Mouse (Mus musculus) lung, embryonic 16.5 days (tissue): ENCODE measurements around the gene Mdh2. TPM values are rescaled to one million over a fixed set of nuclear protein-coding genes. Genes with fewer than 3 reads are reported as not detected.

Source experiments
- ATAC-seq: fragments of 200-750 bp; cut with Nextera tagmentation; 2 replicates; pipeline ENCODE4 v1.8.0; 2017; ENCODE audit warnings: low read depth, mild to moderate bottlenecking, moderate library complexity
- H3K27ac ChIP-seq: fragments of 300-500 bp; sonication (generic); 2 replicates; pipeline ENCODE4 v1.5.1; 2014; ENCODE audit warnings: mild to moderate bottlenecking, control low read depth, low read length
- H3K27me3 ChIP-seq: fragments of 300-500 bp; sonication (generic); 2 replicates; pipeline ENCODE4 v1.6.1; 2014; ENCODE audit warnings: low read depth, low read length, mixed read lengths; ENCODE audit not compliant: control insufficient read depth, insufficient read depth
- H3K36me3 ChIP-seq: fragments of 300-500 bp; sonication (generic); 2 replicates; pipeline ENCODE4 v1.6.1; 2014; ENCODE audit warnings: low read length; ENCODE audit not compliant: control insufficient read depth, insufficient read depth
- H3K4me1 ChIP-seq: fragments of 300-500 bp; sonication (generic); replicated peaks from 2 replicates; pipeline ENCODE4 v1.6.1; 2014; ENCODE audit warnings: low read length, mixed read lengths; ENCODE audit not compliant: control insufficient read depth, insufficient read depth
- H3K4me2 ChIP-seq: fragments of 300-500 bp; sonication (generic); 2 replicates; pipeline ENCODE4 v1.6.1; 2014; ENCODE audit warnings: low read depth, low read length, control low read depth
- H3K4me3 ChIP-seq: fragments of 300-500 bp; sonication (generic); 2 replicates; pipeline ENCODE4 v1.5.1; 2014; ENCODE audit warnings: mild to moderate bottlenecking, low read length, control low read depth
- H3K9ac ChIP-seq: fragments of 300-500 bp; sonication (generic); 2 replicates; pipeline ENCODE4 v1.6.1; 2014; ENCODE audit warnings: low read length, control low read depth
- H3K9me3 ChIP-seq: fragments of 300-500 bp; sonication (generic); 2 replicates; pipeline ENCODE4 v1.6.1; 2016; ENCODE audit warnings: low read length; ENCODE audit not compliant: control insufficient read depth
- WGBS: fragments of 180-500 bp; shearing (Covaris S2); extraction: QIAGEN DNeasy Blood & Tissue Kit; methylation state at CpG from one replicate; pipeline ENCODE4 v1.1.7; 2014; 5-methylcytosine and 5-hydroxymethylcytosine counted together
- polyA plus RNA-seq: library from polyadenylated mRNA; unstranded; fragments of >200 nt; fragmentation: Nextera tagmentation; extraction: Ambion mirVana; gene quantifications from 2 replicates; pipeline ENCODE4 v1.2.1, GENCODE M21; 2015

The Mdh2 gene
- polyA plus RNA-seq, 1 experiment from 2014 or later, result 433 TPM

DNA sequence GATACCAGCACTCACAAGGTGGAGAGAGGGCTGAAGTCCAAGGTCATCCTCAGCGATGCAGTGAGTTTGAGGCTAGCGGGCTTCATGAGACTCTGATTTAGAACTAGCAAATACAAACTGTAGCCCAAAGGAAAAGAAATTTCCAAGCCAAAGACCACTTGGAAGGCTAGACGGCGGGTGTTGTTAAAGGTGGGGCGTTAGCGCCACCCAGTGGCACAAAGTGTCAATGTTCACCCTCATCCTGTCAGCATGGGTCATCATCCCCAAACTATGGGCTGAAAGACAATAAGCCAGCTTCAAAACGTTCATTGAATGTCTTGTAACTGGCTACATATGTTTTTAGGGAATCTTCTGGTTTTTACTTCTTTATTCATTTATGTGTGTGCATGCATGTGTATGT is 14.8 kb upstream of the Mdh2 start:
- Histone ChIP-seq H3K4me3 (no peak overlapping the region), H3K4me1 (no peaks in the 10 kb centered on the region), H3K4me2 (no peak overlapping the region), H3K27me3 (no peaks in the 10 kb centered on the region), H3K9ac (no peak overlapping the region), H3K9me3 (no peaks in the 10 kb centered on the region), H3K36me3 (no peaks in the 10 kb centered on the region), H3K27ac (no peak overlapping the region)
- no peak for ATAC-seq
- WGBS, result 3% methylated on average over 7 of the region's 7 CpGs

DNA sequence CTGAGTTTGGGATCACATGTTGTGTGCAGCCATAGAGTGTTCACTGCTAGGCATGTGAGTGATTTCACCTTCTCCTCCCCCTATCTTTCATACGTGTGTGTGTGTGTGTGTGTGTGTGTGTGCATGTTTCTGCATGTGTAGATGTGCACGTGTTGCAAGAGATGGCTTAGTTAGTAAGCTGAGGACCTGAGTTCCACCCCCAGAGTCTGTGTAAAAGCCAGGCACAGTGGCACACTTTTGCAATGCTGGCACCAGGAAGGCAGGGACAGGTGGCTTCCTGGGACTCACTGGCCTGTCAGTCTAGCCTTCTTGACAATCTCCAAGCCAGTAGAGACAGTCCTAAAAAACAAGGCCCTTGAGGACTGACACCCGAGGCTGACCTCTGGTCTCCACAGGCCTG is 13.3 kb upstream of the Mdh2 start:
- Histone ChIP-seq H3K36me3 (no peaks in the 10 kb centered on the region), H3K4me3 (no peak overlapping the region), H3K4me1 (no peaks in the 10 kb centered on the region), H3K27me3 (no peaks in the 10 kb centered on the region), H3K4me2 (no peak overlapping the region), H3K27ac (no peak overlapping the region), H3K9ac (no peak overlapping the region), H3K9me3 (no peaks in the 10 kb centered on the region)
- WGBS, result 45% methylated on average over 3 of the region's 3 CpGs
- ATAC-seq, result no peak

DNA sequence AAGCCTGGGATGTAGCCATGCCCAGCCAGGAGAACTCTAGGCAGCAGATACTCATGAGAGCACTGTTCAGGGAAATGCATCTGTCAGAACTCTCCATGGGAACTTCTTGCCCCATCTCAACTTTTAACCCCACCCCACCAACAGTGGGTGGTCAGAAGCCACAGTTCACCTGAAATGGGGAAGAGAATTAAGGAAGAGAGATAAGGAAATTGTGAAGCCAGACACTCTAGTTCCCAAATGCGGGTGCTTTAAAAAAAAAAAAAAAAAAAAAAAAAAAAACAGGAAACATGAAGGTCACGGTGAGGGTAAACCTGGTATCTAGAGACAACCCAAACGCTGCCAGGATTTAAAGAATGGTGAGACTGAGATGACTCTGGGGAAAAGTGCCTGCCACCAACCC is 5.8 kb upstream of the Mdh2 start:
- Histone ChIP-seq H3K27me3 (no peaks in the 10 kb centered on the region), H3K27ac (no peak overlapping the region), H3K9ac (no peak overlapping the region), H3K36me3 (no peaks in the 10 kb centered on the region), H3K9me3 (no peaks in the 10 kb centered on the region), H3K4me3 (no peak overlapping the region), H3K4me2 (no peak overlapping the region), H3K4me1 (peaks cover 2% of the 10 kb centered on the region; the same call in 1 of the 2 replicates)
- ATAC-seq, result no peak
- 27% methylated on average over 3 of the region's 3 CpGs for WGBS

DNA sequence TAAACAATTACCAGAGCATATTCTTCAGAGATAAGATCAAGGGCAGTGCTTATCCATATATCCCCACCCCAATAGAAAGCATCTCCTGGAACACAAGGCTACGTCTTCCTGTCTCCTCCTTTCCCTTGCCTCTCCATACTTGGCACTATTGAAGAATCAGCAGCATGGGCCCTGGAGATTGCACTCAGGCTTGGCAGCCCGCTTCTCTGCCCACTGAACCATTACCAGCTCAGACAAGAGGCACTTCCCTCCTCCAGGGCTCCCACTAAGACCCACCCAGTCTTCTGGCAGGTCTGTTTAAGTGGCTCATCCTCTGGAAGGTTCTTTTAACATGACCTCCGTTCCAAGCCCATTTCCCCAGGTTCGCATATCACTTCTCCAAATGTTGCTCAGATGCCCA is 1.7 kb upstream of the Mdh2 start:
- WGBS, result 72% methylated on average over 4 of the region's 4 CpGs
- no peak overlapping the region for H3K27ac ChIP-seq
- H3K36me3 ChIP-seq, result no peaks in the 10 kb centered on the region
- H3K9me3 ChIP-seq, result no peaks in the 10 kb centered on the region
- no peak overlapping the region for H3K4me2 ChIP-seq
- H3K4me1 ChIP-seq, result peaks cover 15% of the 10 kb centered on the region
- H3K4me3 ChIP-seq, result no peak overlapping the region
- H3K9ac ChIP-seq, result no peak overlapping the region
- ATAC-seq, result no peak
- H3K27me3 ChIP-seq, result no peaks in the 10 kb centered on the region

DNA sequence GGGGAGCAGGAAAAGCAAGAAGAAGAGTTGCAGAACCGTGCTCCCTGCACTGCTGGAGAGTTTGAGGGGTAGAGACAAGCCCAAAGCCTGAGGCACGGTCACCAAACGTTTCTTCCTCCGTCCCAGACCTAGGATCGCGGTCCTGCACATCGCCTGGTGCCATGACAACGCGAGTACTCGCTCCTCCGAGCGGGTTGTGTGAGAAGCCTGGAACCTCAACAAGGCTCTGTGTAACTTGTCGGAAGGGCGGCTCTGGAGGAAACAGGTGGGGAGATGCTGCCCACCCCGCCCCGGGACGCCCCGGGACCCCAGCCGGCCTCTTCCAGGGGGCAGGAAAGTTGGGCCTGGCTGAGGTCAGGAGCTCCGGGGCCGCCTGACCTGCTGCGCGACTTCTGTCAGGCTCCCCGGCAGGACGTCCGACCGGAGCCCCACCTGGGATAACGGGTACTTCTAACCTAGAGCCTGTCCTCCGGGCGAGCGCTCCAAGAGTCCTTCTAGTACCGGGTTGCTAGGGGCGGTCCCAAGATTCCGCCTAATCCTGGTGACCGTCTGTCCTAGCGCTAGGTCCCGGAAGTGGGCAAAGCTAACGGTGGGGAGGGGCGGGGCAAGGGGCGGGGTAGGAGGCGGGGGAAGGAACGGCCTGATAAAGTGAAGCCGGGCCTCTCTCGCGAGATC is 347 bp upstream of the Mdh2 start, which contains the start of gene Styxl1:
Styxl1 (minus strand) TSS at position 590 of the 675 bp plus-strand sequence.
- Histone ChIP-seq H3K4me1 (peaks cover 15% of the 10 kb centered on the region), H3K27ac (peak within 1 kb of the TSS; percentile 93), H3K36me3 (peaks cover 4% of the 10 kb centered on the region; the same call in 1 of the 2 replicates), H3K27me3 (no peaks in the 10 kb centered on the region), H3K4me3 (peak within 1 kb of the TSS; percentile 96), H3K4me2 (peak within 1 kb of the TSS; percentile 72), H3K9ac (peak within 1 kb of the TSS; percentile 97), H3K9me3 (no peaks in the 10 kb centered on the region)
- ATAC-seq, result peak; percentile 22
- under 1% methylated on average over 45 of the region's 45 CpGs for WGBS

DNA sequence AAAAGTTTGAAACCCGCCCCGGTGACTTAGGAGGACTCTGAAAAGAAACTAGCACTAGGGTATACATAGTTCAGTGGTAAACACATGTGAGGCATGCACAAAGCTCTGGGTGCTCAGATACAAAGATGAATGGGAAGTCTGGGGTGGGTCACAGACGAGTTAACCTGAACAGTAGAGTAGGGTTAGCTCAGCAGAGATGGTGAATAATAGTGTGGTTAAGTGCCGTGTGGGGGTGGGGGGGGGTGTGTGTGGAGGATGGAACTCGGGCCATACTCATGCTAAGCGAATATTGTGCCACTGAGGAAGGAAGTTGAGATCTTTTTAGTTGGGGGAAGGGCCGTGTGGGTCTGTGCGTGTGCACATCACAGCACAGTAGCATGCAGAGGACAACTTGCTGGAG is 2.1 kb downstream of the Mdh2 start:
- Histone ChIP-seq H3K27ac (no peak overlapping the region), H3K27me3 (no peaks in the 10 kb centered on the region), H3K4me1 (peaks cover 15% of the 10 kb centered on the region), H3K4me2 (no peak overlapping the region), H3K9me3 (no peaks in the 10 kb centered on the region), H3K36me3 (peaks cover 23% of the 10 kb centered on the region), H3K4me3 (no peak overlapping the region), H3K9ac (no peak overlapping the region)
- 76% methylated on average over 8 of the region's 8 CpGs for WGBS
- ATAC-seq, result no peak

DNA sequence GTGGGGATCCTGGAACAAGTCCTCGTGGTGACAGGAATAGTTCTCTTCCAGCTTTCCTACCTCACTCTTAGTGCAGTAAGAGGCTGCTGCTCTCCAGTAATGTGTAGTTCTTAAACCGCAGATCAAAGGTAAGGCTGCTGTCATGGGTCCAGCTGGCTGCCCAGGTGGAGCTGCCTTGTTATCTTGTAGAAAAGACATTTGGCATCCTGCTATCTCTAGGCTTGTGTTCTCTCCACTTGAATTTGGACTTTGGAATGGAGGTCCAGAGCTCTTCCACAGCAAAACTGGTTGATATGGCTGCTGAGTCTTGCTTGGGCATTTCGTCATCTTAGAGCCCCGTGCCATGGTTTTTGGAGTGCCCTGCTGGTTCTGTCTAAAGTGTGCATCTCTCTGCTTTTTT is 4.6 kb downstream of the Mdh2 start:
- Histone ChIP-seq H3K27ac (no peak overlapping the region), H3K4me3 (no peak overlapping the region), H3K27me3 (no peaks in the 10 kb centered on the region), H3K9ac (no peak overlapping the region), H3K36me3 (peaks cover 48% of the 10 kb centered on the region), H3K9me3 (no peaks in the 10 kb centered on the region), H3K4me1 (peaks cover 12% of the 10 kb centered on the region), H3K4me2 (no peak overlapping the region)
- WGBS, result 85% methylated on average over 4 of the region's 4 CpGs
- no peak for ATAC-seq

DNA sequence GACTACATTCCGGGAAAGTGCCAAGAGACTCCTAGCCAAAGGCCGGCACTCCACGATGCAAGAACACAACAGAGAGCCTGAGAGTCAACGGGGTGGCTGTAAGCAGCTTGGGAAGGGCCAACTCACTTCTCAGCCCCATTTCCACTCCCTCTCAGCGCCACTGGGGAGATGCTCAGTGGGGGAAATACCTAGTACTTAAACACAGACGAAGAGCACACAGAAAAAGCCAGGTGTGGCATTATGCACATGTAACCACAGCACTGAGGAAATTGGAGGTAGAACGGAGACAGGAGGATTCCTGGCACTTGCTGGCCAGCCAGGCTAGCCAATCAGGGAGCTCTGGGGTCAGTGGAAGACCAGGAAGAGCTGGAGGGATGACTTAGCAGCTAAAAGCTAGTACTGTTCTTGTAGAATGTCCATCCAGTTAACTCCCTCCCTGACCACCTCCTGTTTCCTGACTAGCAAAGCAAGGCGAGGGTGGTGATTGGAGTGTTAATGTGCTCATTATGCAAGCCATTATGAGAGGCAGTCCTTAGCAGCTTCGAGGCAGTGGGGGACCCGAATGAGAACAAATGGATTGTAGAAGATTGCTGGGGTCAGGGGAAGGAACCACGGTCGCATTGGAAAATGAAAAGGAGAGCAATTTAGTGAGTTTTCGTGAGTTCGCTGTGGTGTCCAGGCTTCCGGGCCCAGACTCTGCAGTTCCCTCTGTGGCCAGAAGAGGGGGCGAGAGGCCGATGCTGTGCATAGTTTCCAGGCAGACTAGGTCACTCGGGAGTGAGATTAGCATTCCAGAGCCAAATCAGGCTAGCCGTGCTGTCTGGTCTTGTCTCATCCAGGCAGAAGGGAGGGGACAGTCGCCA is 15.9 kb downstream of the Mdh2 start:
- ATAC-seq, result peak; percentile 89

DNA sequence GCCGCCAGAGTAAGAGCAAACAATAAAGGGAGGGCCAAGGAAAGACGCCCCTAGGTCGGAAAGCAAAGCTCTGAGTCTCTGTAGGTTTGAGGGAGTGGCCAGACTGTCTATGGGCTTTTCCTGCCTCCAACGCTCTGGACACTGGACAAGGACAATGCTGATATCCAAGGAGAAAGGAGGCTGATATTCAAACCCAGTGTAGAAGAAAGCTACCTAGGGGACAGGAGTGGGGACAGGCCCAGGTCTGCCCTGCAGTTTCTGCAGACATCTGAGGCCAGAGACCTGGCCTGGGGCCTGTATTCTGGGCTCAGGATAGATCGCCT is 16.5 kb downstream of the Mdh2 start:
- no peak for ATAC-seq
- peaks cover 19% of the 10 kb centered on the region for H3K36me3 ChIP-seq
- H3K9ac ChIP-seq, result peak overlapping the region; percentile 59
- 11% methylated on average over 5 of the region's 5 CpGs for WGBS
- peak overlapping the region; percentile 13; the same call in 1 of the 2 replicates for H3K27ac ChIP-seq
- H3K4me1 ChIP-seq, result no peaks in the 10 kb centered on the region
- H3K4me3 ChIP-seq, result peak overlapping the region; percentile 41
- H3K9me3 ChIP-seq, result no peaks in the 10 kb centered on the region
- H3K27me3 ChIP-seq, result no peaks in the 10 kb centered on the region
- H3K4me2 ChIP-seq, result peak overlapping the region; percentile 47

More for the DNA sequence above, 15.9 kb downstream of the Mdh2 start:
- WGBS, result 11% methylated on average over 20 of the region's 20 CpGs
- peak overlapping the region; percentile 41 for H3K4me3 ChIP-seq
- H3K9ac ChIP-seq, result peak overlapping the region; percentile 59
- no peaks in the 10 kb centered on the region for H3K27me3 ChIP-seq
- H3K9me3 ChIP-seq, result no peaks in the 10 kb centered on the region
- H3K36me3 ChIP-seq, result peaks cover 24% of the 10 kb centered on the region
- H3K27ac ChIP-seq, result no peak overlapping the region; the same call in 1 of the 2 replicates
- H3K4me1 ChIP-seq, result no peaks in the 10 kb centered on the region
- peak overlapping the region; percentile 47 for H3K4me2 ChIP-seq
